Mouse (Mus musculus): ENCODE data around the gene Alox12b.
A peak's percentile ranks its signal among the peaks of the same experiment; 100 is the strongest.

Alox12b gene

DNA sequence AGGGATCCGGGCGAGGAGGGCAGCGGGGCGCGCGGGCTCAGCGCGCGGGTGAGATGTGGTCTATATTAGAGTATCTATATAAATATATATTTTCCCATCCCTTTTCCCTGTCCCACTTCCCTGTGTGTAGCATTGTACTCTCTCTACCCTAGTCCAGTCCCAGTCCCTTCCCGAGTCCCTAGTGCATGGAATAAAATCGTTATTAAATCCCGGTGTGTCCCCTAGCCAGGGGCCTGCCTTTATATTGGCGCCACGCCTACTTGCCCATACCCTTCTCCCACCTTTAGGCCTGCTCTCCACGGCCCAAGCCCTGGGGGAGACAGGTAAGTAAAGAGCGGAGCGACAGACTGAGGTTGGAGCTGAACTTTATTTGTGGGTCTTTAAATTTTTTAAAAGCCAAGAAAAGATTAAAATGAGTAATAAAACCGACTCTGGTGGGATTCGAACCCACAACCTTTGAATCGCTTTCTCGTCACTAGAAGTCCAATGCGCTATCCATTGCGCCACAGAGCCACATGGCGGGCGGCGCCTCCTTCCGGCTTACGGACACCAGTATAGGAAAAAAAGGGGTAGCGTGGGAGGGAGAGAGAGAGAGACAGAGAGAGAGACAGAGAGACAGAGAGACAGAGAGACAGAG, 33.6 kb upstream of the Alox12b start:
- DNase-seq (ENCODE audit: low spot score) = peak; percentile 85

DNA sequence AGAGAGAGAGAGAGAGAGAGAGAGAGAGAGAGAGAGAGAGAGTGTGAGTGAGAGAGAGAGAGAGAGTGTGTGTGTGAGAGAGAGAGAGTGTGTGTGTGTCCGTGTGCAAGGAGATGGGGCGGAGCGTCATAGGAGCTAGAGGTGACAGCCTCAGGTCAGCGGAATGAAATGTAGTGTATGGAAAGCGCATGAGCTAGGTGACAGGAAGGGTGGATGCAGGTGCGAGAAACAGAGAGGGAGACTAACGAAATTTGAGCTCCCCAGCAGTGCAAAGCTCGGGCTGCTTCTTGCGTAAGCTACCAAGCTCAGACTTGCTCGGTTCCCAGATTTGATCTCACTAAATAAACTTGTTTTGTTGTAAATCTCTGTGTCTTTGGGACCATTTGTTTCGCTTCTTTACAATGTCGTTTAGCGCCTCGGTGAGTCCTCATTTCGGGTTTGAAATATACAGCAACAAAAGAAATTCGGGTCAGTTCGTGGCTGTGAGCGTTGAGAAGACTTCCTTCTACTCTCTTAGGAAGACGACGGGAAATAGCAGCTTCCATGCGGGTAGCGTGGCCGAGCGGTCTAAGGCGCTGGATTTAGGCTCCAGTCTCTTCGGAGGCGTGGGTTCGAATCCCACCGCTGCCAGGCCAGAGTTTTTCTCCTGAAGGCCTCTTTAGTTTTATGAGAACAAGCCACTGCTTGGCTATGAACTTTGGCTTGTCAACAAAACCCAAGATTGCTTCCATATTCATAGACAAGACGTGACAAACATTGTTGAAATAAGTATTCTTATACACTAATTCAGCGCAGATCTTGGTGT, 32.9 kb upstream of the Alox12b start:
- peak; percentile 87 for DNase-seq (ENCODE audit: low spot score)

DNA sequence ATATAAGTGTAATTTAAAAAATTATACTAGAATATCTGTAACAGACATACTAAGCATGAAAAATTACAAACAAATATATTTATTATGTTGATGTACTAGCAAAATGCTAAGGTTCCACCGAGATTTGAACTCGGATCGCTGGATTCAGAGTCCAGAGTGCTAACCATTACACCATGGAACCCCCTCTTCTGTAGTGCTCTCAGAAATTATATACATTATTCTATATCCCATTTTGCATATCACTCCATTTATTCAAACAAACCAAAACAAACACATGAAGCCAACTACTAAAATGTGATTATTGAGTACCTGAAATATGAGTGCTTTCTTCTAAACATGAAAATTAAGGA, 32.3 kb upstream of the Alox12b start:
- DNase-seq (ENCODE audit: low spot score) = no peak

- peak; percentile 79 for DNase-seq (ENCODE audit: low spot score)
Observed at GRCm38 (mm10) chr11:69125041-69125851, 31.5 kb upstream of the Alox12b start.

GRCm38 (mm10) chr11:69125852-69125918, 31.1 kb upstream of the Alox12b start, which contains the start of gene Aloxe3:
Aloxe3 (plus strand) TSS chr11:69125896.
- DNase-seq (ENCODE audit: low spot score) = no peak

- no peak for DNase-seq (ENCODE audit: low spot score)
Observed at GRCm38 (mm10) chr11:69125919-69126705, 30.7 kb upstream of the Alox12b start.

DNA sequence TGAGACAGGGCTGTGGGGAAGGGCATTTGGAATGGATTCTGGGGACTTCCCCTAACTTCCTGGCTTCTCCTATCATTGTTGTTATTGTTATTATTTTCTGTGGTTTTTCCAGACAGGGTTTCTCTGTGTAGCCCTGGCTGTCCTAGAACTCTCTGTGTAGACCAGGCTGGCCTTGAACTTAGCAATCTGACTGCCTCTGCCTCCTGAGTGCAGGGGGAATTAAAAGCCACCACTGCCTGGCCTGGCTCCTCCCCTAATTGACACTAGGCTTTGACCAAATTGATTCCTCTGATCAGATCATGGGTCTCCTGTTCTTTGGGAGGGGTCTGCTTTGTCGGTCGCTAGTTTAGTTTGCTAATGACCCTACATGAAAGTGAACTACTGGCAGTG, 30.1 kb upstream of the Alox12b start:
- no peak for DNase-seq (ENCODE audit: low spot score)

DNA sequence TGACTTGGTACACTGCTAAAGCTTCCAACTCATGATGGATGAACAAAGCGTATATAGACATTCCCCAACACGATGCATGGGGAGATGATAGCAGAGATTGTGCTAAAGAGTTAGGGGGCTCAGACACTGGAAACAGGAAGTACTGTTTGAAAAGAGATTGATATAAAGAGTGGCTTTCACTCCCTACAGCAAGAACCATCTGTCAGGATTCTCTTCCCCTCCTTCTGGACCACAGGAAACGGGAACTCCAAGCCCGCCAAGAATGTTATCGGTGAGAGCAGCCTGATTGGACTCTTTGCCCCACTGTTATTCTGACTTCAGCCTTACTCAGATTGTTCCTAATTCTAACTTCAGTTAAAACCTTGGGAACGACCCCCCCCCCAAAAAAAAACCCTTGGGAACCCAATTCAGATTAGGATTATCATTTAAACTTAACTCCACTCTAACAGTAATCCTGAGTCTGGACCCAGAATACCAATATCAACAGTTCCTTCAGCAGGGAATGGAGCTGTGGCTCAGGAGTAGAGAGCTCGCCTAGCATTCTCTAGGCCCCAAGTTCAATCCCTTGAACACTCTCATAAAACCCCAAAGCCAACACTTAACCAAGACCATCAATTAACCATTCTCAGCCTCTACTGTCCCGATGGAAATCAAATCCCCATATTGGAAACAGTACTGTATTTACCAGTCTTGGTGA, 28.2 kb upstream of the Alox12b start:
- no peak for DNase-seq (ENCODE audit: low spot score)

GRCm38 (mm10) chr11:69133566-69133922, 23.2 kb upstream of the Alox12b start:
- no peak for DNase-seq (ENCODE audit: low spot score)

DNA sequence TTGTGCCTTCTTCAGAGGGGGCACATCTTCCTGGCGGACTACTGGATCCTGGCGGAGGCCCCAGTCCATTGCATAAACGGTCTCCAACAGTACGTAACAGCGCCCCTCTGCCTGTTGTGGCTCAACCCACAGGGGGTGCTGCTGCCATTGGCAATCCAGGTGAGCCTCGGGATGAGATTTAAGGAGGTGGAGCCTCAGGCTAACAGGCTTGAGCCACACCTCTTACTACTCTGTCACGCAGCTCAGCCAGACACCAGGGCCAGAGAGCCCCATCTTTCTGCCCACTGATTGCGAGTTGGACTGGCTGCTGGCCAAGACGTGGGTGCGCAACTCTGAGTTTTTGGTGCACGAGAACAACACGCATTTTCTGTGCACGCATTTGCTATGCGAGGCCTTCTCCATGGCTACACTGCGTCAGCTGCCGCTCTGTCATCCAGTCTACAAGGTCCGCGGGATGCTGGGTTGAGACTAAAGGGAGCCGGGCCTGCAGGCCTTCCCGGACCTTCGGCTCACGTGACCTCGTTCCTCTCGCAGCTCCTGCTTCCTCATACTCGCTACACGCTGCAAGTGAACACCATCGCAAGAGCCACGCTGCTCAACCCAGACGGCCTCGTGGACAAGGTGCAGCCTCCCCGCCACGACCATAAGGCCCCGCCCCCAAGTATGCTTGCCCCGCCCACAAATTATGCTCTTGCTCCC, 22.7 kb upstream of the Alox12b start:
- DNase-seq (ENCODE audit: low spot score) = peak; percentile 59

- no peak for DNase-seq (ENCODE audit: low spot score)
Observed at GRCm38 (mm10) chr11:69134622-69134968, 22.2 kb upstream of the Alox12b start.

- DNase-seq (ENCODE audit: low spot score) = no peak
Observed at GRCm38 (mm10) chr11:69135361-69135760, 21.4 kb upstream of the Alox12b start.

GRCm38 (mm10) chr11:69147546-69147945, 9.2 kb upstream of the Alox12b start:
- DNase-seq (ENCODE audit: low spot score) = peak; percentile 39

GRCm38 (mm10) chr11:69148451-69148960, 8.3 kb upstream of the Alox12b start:
- no peak for DNase-seq (ENCODE audit: low spot score)

- no peak for DNase-seq (ENCODE audit: low spot score)
Observed at GRCm38 (mm10) chr11:69149728-69150127, 7.1 kb upstream of the Alox12b start.

DNA sequence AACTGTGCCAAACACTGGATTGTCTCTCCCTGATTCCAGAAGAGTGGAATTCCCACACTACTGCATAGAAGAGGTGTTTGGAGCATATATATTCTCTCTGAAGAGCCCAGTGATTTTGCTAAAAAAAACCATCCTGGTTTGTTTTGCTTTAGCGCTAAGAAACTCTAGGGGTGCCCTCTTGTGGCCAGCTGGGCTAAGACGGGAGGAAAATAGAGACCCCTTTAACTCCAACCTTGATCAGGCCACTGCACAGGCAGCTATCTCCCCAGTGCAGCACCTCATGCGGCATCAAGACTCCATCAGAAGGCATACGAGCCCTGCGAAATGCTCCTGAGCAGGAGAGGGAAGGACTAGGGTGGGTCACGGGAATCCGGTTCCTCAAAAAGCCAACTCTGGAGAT, 6.3 kb upstream of the Alox12b start:
- peak; percentile 71 for DNase-seq (ENCODE audit: low spot score)

GRCm38 (mm10) chr11:69151004-69151403, 5.8 kb upstream of the Alox12b start:
- no peak for DNase-seq (ENCODE audit: low spot score)

DNA sequence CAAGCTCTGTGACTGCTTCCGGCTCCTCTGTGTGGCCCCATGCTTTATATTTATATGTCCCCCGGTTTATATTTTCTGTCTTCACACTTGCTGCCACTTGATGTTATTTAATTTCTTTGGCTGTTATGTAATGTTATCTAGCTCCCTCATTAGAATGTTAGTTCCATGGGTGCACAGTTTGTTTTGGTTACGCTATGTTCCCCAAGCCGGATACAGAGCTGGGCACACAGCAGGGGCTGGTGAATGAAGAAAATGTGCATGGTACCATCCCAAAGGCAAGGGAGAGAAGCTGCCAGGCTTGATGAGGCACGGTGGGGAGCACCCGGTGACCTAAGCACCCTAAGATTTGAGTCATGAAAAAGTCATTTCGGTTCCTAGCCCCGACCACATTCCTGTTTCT, 3.0 kb upstream of the Alox12b start:
- no peak for DNase-seq (ENCODE audit: low spot score)

DNA sequence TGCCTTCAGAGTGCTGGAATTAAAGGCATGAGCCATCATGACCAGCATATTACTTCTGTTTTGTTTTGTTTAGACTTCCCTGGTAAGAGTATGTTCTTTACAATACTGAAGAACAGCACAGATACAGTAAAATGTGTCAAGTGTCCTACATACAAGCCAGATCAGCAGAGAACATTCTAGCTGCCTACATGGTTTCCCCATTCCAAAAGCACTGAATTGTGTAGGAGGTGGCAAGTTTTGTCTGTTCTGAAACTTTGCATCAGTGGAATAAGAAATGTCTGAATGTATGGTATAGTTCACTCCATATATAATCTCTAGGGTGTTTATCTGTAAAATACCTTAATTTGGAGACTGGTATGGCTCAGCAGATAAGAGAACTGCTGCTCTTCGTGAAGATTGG, 1.4 kb upstream of the Alox12b start:
- no peak for DNase-seq (ENCODE audit: low spot score)

DNA sequence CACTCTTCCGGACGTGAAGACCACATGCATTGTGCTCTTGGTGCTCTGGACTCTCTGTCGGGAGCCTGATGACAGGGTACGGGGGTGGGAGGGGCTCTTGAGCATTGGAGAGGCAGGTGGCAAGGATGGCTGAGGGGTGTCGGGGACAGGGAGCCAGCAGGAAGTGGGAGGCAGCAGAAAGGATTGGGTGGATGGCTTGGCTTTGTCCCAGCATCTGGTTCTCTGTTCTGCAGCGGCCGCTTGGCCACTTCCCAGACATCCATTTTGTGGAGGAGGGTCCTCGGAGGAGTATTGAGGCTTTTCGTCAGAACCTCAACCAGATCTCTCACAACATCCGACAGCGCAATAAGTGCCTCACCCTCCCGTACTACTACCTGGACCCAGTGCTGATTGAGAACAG, 12.5 kb downstream of the Alox12b start:
- DNase-seq (ENCODE audit: low spot score) = no peak

DNA sequence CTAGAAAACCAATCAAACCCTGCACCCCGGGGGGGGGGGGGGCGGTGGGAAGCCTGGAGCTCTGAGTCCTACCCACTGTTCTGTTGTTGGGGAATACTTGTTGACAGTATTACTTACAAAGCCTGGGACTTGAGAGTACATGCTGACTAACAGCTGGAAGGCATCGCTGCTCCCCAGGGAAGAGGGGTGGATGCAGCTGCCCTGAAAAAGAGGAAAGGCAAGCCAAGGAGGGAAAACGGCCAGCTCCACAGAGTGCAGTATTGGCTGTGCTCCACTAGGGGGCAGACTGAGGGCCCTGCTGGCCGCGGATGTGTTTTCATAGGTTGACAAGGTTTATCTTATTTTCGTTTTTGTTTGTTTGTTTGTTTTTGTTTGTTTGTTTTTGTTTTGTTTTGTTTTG, 14.8 kb downstream of the Alox12b start:
- peak; percentile 70 for DNase-seq (ENCODE audit: low spot score)

DNA sequence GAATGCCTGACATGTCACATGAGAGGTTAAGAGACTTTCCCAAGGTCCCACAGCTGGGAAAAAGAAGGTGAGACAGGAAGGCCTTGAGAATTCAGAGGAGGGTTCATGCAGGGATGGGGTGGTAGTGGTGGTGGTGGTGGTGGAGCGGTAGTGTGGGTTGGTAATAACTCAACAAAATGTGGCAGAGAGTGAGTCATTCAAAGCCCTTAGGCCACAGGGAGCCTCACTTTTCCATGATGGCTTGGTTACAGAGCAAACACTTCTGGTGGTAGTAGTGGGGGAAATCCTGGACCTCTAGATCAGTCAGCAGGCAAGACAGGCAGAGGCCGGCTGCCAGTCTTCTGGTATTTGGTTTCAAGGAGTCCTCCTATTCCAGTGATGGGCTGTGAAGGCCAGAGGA, 15.8 kb downstream of the Alox12b start:
- no peak for DNase-seq (ENCODE audit: low spot score)
